Comparison of ENCODE assay signal across 8 mouse cellular contexts in the genomic region with DNA sequence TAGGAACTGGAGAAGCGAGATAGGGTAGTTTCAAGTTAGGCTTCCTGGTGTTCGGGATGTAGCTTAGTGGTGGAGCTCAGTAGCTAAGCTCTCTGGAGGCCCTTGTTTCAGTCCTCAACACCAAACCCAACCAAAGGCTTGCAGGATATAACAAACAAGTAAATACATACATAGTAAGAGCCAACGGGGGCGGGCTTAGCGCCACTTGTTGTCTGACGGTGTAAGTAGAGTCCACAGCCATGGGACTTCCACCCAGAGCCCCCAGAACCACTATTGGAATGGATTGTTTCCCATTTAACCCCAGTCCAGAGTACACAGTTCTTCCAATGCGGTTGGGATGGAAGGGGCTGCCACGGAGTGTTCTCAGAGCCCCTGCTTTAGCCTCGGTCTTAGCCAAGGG. TPM values are rescaled to one million over a fixed set of nuclear protein-coding genes. Genes with fewer than 3 reads are reported as not detected.
DNase-seq lines count a peak whose midpoint lies in the region; ATAC-seq and TF ChIP-seq lines count a peak whose summit lies in the region.

No protein-coding gene starts in this region.

- H3K9me3 ChIP-seq in heart, embryonic 12.5 days (replicated peaks), result no peaks in the 10 kb centered on the region
- no peaks in the 10 kb centered on the region for H3K9me3 ChIP-seq in MEL (replicated peaks; ENCODE audit: insufficient read depth, low read length)
- no peaks in the 10 kb centered on the region for H3K9me3 ChIP-seq in hindbrain, embryonic 13.5 days
- no peaks in the 10 kb centered on the region for H3K9me3 ChIP-seq in midbrain, embryonic 11.5 days (ENCODE audit: control insufficient read depth, low read length)

- peaks cover 14% of the 10 kb centered on the region for H3K27me3 ChIP-seq in heart, embryonic 12.5 days (replicated peaks)
- no peaks in the 10 kb centered on the region for H3K27me3 ChIP-seq in MEL (ENCODE audit: control insufficient read depth in 1 of 2, insufficient read depth in 2 of 2, low read length in 2 of 2)
- H3K27me3 ChIP-seq in hindbrain, embryonic 13.5 days, result peaks cover 10% of the 10 kb centered on the region
- H3K27me3 ChIP-seq in midbrain, embryonic 11.5 days (ENCODE audit: control insufficient read depth, insufficient read depth, low read length), result no peaks in the 10 kb centered on the region

- ATAC-seq in heart, embryonic 12.5 days (ENCODE audit: insufficient number of reproducible peaks, low FRiP score), result no peak
- ATAC-seq in hindbrain, embryonic 13.5 days (ENCODE audit: low FRiP score), result no peak
- no peak for ATAC-seq in midbrain, embryonic 11.5 days (ENCODE audit: low FRiP score)

- H3K27ac ChIP-seq in heart, embryonic 12.5 days (ENCODE audit: poor library complexity, severe bottlenecking), result no peak overlapping the region
- H3K27ac ChIP-seq in MEL (ENCODE audit: control insufficient read depth, low read depth, low read length), result no peak overlapping the region
- H3K27ac ChIP-seq in hindbrain, embryonic 13.5 days, result no peak overlapping the region
- no peak overlapping the region for H3K27ac ChIP-seq in midbrain, embryonic 11.5 days (ENCODE audit: low read depth, low read length)

- H3K79me2 ChIP-seq in MEL (ENCODE audit: control insufficient read depth, insufficient read depth, low read length, poor library complexity), result peaks cover 6% of the 10 kb centered on the region

- intact Hi-C loops in heart, postnatal 14 days (cut with DNase I), result loop anchor here (1.0 to 2.0 kb wide), 3 partner anchors 35 to 95 kb away; no protein-coding TSS in a partner anchor
- intact Hi-C loops in left cerebral cortex, postnatal 14 days (cut with DNase I), result loop anchor here (2.0 kb wide), 2 partner anchors 27 to 39 kb away; no protein-coding TSS in a partner anchor

- no peak for TF ChIP-seq POLR2A in MEL (IDR thresholded peaks at IDR 0.05; ENCODE audit: control insufficient read depth in 1 of 2, insufficient read depth in 1 of 2, low read depth in 1 of 2, low read length in 2 of 2, poor library complexity in 1 of 2)

- TF ChIP-seq CTCF in MEL (IDR thresholded peaks at IDR 0.05 in 2 of 3, conservative IDR thresholded peaks at IDR 0.05 in 1 of 3; ENCODE audit: control insufficient read depth in 1 of 3, insufficient read depth in 1 of 3, low read depth in 2 of 3, low read length in 3 of 3, poor library complexity in 1 of 3, severe bottlenecking in 1 of 3), result no peak

- TF ChIP-seq RAD21 in MEL (IDR thresholded peaks at IDR 0.05; ENCODE audit: low read depth, low read length), result no peak

- peak overlapping the region; percentile 91 for H3K4me3 ChIP-seq in heart, embryonic 12.5 days
- H3K4me3 ChIP-seq in MEL (ENCODE audit: control insufficient read depth in 1 of 2, insufficient read depth in 1 of 2, low read depth in 2 of 2, low read length in 2 of 2), result peak overlapping the region; percentile 63 to 81; a peak in 3 of 4 replicates
- peak overlapping the region; percentile 78 for H3K4me3 ChIP-seq in hindbrain, embryonic 13.5 days
- H3K4me3 ChIP-seq in midbrain, embryonic 11.5 days (ENCODE audit: low read depth, low read length), result peak overlapping the region; percentile 78

- peak overlapping the region; percentile 86 for H3K4me2 ChIP-seq in heart, embryonic 12.5 days
- H3K4me2 ChIP-seq in hindbrain, embryonic 13.5 days, result peak overlapping the region; percentile 98
- peak overlapping the region; percentile 86 for H3K4me2 ChIP-seq in midbrain, embryonic 11.5 days

- H3K4me1 ChIP-seq in heart, embryonic 12.5 days (replicated peaks), result peaks cover 34% of the 10 kb centered on the region
- peaks cover 27 to 32% of the 10 kb centered on the region in 2 experiments for H3K4me1 ChIP-seq in MEL (ENCODE audit: control insufficient read depth in 1 of 2, insufficient read depth in 2 of 2, low read length in 2 of 2)
- H3K4me1 ChIP-seq in hindbrain, embryonic 13.5 days (replicated peaks), result peaks cover 36% of the 10 kb centered on the region
- peaks cover 27% of the 10 kb centered on the region for H3K4me1 ChIP-seq in midbrain, embryonic 11.5 days (ENCODE audit: control insufficient read depth, insufficient read depth, low read length)

- DNase-seq in heart, postnatal 14 days, result no peak
- no peak for DNase-seq in MEL (ENCODE audit: low read depth, low spot score)
- DNase-seq in midbrain, embryonic 11.5 days (ENCODE audit: low spot score, missing footprints), result no peak
- DNase-seq in cerebellum, adult 9-11 months, result no peak
- no peak for DNase-seq in left cerebral cortex, postnatal 14 days (ENCODE audit: low spot score in 2 of 2)
- DNase-seq in thymus, postnatal 10 days (ENCODE audit: low spot score in 2 of 2), result no peak

- TF ChIP-seq EP300 in MEL (IDR thresholded peaks at IDR 0.05; ENCODE audit: low read depth in 1 of 2, low read length in 2 of 2), result no peak

- peaks cover 16% of the 10 kb centered on the region for H3K36me3 ChIP-seq in heart, embryonic 12.5 days
- H3K36me3 ChIP-seq in MEL (ENCODE audit: control insufficient read depth in 1 of 2, insufficient read depth in 2 of 2, low read length in 2 of 2), result peaks cover 0 to 27% of the 10 kb centered on the region in 2 experiments; a peak in 2 of 4 replicates
- peaks cover 16% of the 10 kb centered on the region for H3K36me3 ChIP-seq in hindbrain, embryonic 13.5 days
- no peaks in the 10 kb centered on the region for H3K36me3 ChIP-seq in midbrain, embryonic 11.5 days (ENCODE audit: control insufficient read depth, insufficient read depth, low read length)

- 35% methylated on average over 9 of the region's 9 CpGs for WGBS in heart, embryonic 12.5 days
- WGBS in hindbrain, embryonic 13.5 days, result 39% methylated on average over 9 of the region's 9 CpGs
- 35% methylated on average over 9 of the region's 9 CpGs for WGBS in midbrain, embryonic 11.5 days

- H3K9ac ChIP-seq in heart, embryonic 12.5 days, result no peak overlapping the region
- H3K9ac ChIP-seq in MEL (ENCODE audit: control insufficient read depth, low read depth, low read length, poor library complexity, severe bottlenecking), result no peak overlapping the region; the same call in 1 of the 2 replicates
- peak overlapping the region; percentile 84; the same call in 1 of the 2 replicates for H3K9ac ChIP-seq in hindbrain, embryonic 13.5 days
- peak overlapping the region; percentile 80; the same call in 1 of the 2 replicates for H3K9ac ChIP-seq in midbrain, embryonic 11.5 days (ENCODE audit: low read length)

TF ChIP-seq in MEL, 35 proteins besides CTCF, POLR2A, EP300 and RAD21:
- TF ChIP-seq ELF1 (IDR thresholded peaks at IDR 0.05; ENCODE audit: low read depth, low read length), result no peak
TF ChIP-seq in MEL: peak in this region for 0.

RNA-seq across cellular contexts. Expression of gene Pdlim7, which starts 0.4 kb away (rescaled TPM):
- 427 and 428 TPM in 2 replicates for polyA plus RNA-seq in heart, embryonic 12.5 days (2016; fragmentation: Nextera tagmentation; extraction: Ambion mirVana)
- 10 to 100 TPM; 52.3 to 56.6 TPM for total RNA-seq in heart, postnatal 14 days (2021)
- 12.3 and 15.7 TPM in 2 replicates for total RNA-seq in MEL (2012; rRNA removed)
- polyA plus RNA-seq in MEL (2012; ENCODE audit: insufficient read depth in 1 of 2, insufficient read length in 2 of 2, low read depth in 1 of 2, low replicate concordance in 2 of 2, missing spikeins in 1 of 2), result 10 to 100 TPM in 1 of 2 experiments, not detected in 1; 40.6 TPM
- polyA plus RNA-seq in hindbrain, embryonic 13.5 days (2015; fragmentation: Nextera tagmentation; extraction: Ambion mirVana), result 141 and 146 TPM in 2 replicates
- 129 and 140 TPM in 2 replicates for polyA plus RNA-seq in midbrain, embryonic 11.5 days (2014; fragmentation: Nextera tagmentation; extraction: Ambion mirVana)
- total RNA-seq in left cerebral cortex, postnatal 14 days (2021), result 10 to 100 TPM; 66.0 to 79.4 TPM

RNA-seq across cellular contexts. Expression of gene Dok3, which starts 15.3 kb away (rescaled TPM):
- 1.4 and 1.7 TPM in 2 replicates for polyA plus RNA-seq in heart, embryonic 12.5 days (2016; fragmentation: Nextera tagmentation; extraction: Ambion mirVana)
- 1 to 10 TPM; 1.9 to 2.3 TPM for total RNA-seq in heart, postnatal 14 days (2021)
- total RNA-seq in MEL (2012; rRNA removed), result 1.4 and 1.6 TPM in 2 replicates
- polyA plus RNA-seq in MEL (2012; ENCODE audit: insufficient read depth in 1 of 2, insufficient read length in 2 of 2, low read depth in 1 of 2, low replicate concordance in 2 of 2, missing spikeins in 1 of 2), result 1 to 10 TPM in 1 of 2 experiments, not detected in 1; 4.3 TPM
- polyA plus RNA-seq in hindbrain, embryonic 13.5 days (2015; fragmentation: Nextera tagmentation; extraction: Ambion mirVana), result 4.1 and 5.7 TPM in 2 replicates
- polyA plus RNA-seq in midbrain, embryonic 11.5 days (2014; fragmentation: Nextera tagmentation; extraction: Ambion mirVana), result 1.9 TPM in 2 replicates
- total RNA-seq in left cerebral cortex, postnatal 14 days (2021), result 1 to 10 TPM; 6.2 to 7.9 TPM

RNA-seq across cellular contexts. Expression of gene Ddx41, which starts 22.6 kb away (rescaled TPM):
- 30.8 and 34.8 TPM in 2 replicates for polyA plus RNA-seq in heart, embryonic 12.5 days (2016; fragmentation: Nextera tagmentation; extraction: Ambion mirVana)
- 10 to 100 TPM; 14.4 to 14.8 TPM for total RNA-seq in heart, postnatal 14 days (2021)
- total RNA-seq in MEL (2012; rRNA removed), result 58.5 and 61.6 TPM in 2 replicates
- 10 to 100 TPM in 1 of 2 experiments, not detected in 1; 88.8 TPM for polyA plus RNA-seq in MEL (2012; ENCODE audit: insufficient read depth in 1 of 2, insufficient read length in 2 of 2, low read depth in 1 of 2, low replicate concordance in 2 of 2, missing spikeins in 1 of 2)
- polyA plus RNA-seq in hindbrain, embryonic 13.5 days (2015; fragmentation: Nextera tagmentation; extraction: Ambion mirVana), result 55.6 and 55.9 TPM in 2 replicates
- 66.7 and 73.8 TPM in 2 replicates for polyA plus RNA-seq in midbrain, embryonic 11.5 days (2014; fragmentation: Nextera tagmentation; extraction: Ambion mirVana)
- 10 to 100 TPM; 47.5 to 50.9 TPM for total RNA-seq in left cerebral cortex, postnatal 14 days (2021)

RNA-seq across cellular contexts. Expression of gene Dbn1, which starts 25.9 kb away (rescaled TPM):
- polyA plus RNA-seq in heart, embryonic 12.5 days (2016; fragmentation: Nextera tagmentation; extraction: Ambion mirVana), result 101 TPM in 2 replicates
- total RNA-seq in heart, postnatal 14 days (2021), result 10 to 100 TPM; 27.0 to 27.3 TPM
- total RNA-seq in MEL (2012; rRNA removed), result 0.04 and 0.10 TPM in 2 replicates
- polyA plus RNA-seq in MEL (2012; ENCODE audit: insufficient read depth in 1 of 2, insufficient read length in 2 of 2, low read depth in 1 of 2, low replicate concordance in 2 of 2, missing spikeins in 1 of 2), result under 1 TPM in 1 of 2 experiments, not detected in 1; 0.53 TPM
- polyA plus RNA-seq in hindbrain, embryonic 13.5 days (2015; fragmentation: Nextera tagmentation; extraction: Ambion mirVana), result 615 and 625 TPM in 2 replicates
- 292 and 294 TPM in 2 replicates for polyA plus RNA-seq in midbrain, embryonic 11.5 days (2014; fragmentation: Nextera tagmentation; extraction: Ambion mirVana)
- 100 to 1,000 TPM; 326 to 327 TPM for total RNA-seq in left cerebral cortex, postnatal 14 days (2021)

RNA-seq across cellular contexts. Expression of gene Prr7, which starts 49.8 kb away (rescaled TPM):
- 0.41 TPM in 1 of 2 replicates, not detected in the other for polyA plus RNA-seq in heart, embryonic 12.5 days (2016; fragmentation: Nextera tagmentation; extraction: Ambion mirVana)
- 1 to 10 TPM in 1 of 2 experiments, under 1 TPM in 1; 0.81 to 1.6 TPM for total RNA-seq in heart, postnatal 14 days (2021)
- 2.4 and 2.7 TPM in 2 replicates for total RNA-seq in MEL (2012; rRNA removed)
- polyA plus RNA-seq in MEL (2012; ENCODE audit: insufficient read depth in 1 of 2, insufficient read length in 2 of 2, low read depth in 1 of 2, low replicate concordance in 2 of 2, missing spikeins in 1 of 2), result 1 to 10 TPM in 1 of 2 experiments, not detected in 1; 8.7 TPM
- polyA plus RNA-seq in hindbrain, embryonic 13.5 days (2015; fragmentation: Nextera tagmentation; extraction: Ambion mirVana), result 2.6 and 3.2 TPM in 2 replicates
- 2.8 and 3.0 TPM in 2 replicates for polyA plus RNA-seq in midbrain, embryonic 11.5 days (2014; fragmentation: Nextera tagmentation; extraction: Ambion mirVana)
- total RNA-seq in left cerebral cortex, postnatal 14 days (2021), result 100 to 1,000 TPM in 1 of 2 experiments, 10 to 100 TPM in 1; 98.9 to 104 TPM

Comparison
In these comparisons a context has a peak if more than half of its experiments do, and no peak if none do; other contexts are left out.
1. H3K9ac ChIP-seq: peak in hindbrain, embryonic 13.5 days (single experiment) and midbrain, embryonic 11.5 days (single experiment); none in heart, embryonic 12.5 days (single experiment) and MEL (single experiment).
2. Peak in every context shown above with its lines, with median percentiles within 50 percentile points of each other: H3K4me2 ChIP-seq and H3K4me3 ChIP-seq.